Mouse (Mus musculus): ENCODE data around the gene Kmt2c.

- TF ChIP-seq CTCF (IDR thresholded peaks at IDR 0.05; ENCODE audit: control insufficient read depth, insufficient read depth, low read length) = no peak
- no peak for TF ChIP-seq POLR2A (IDR thresholded peaks at IDR 0.05; ENCODE audit: borderline replicate concordance, control insufficient read depth, low read depth, low read length)
Measured at GRCm38 (mm10) chr5:25500686-25501085, 2.1 kb upstream of the Kmt2c start.
